Mouse (Mus musculus) adrenal gland, postnatal 25 days (tissue): ENCODE data around the gene Plcl2. TPM values are rescaled to one million over a fixed set of nuclear protein-coding genes. Genes with fewer than 3 reads are reported as not detected.
"Not testable (repeated sequence)": the region's sequence is repeated elsewhere in the genome, so short reads cannot be mapped to it uniquely, and the experiment has no call there.

Source experiments
- DNase-seq: peaks from one replicate; pipeline ENCODE4 v3.0.0; 2021; ENCODE audit warnings: mixed read lengths
- total RNA-seq: library from RNA; stranded (reverse); gene quantifications from 2 replicates; pipeline ENCODE4 v1.2.3, GENCODE M21; 2021

Plcl2 gene
- total RNA-seq, 1 experiment from 2014 or later: 62.3 TPM

DNA sequence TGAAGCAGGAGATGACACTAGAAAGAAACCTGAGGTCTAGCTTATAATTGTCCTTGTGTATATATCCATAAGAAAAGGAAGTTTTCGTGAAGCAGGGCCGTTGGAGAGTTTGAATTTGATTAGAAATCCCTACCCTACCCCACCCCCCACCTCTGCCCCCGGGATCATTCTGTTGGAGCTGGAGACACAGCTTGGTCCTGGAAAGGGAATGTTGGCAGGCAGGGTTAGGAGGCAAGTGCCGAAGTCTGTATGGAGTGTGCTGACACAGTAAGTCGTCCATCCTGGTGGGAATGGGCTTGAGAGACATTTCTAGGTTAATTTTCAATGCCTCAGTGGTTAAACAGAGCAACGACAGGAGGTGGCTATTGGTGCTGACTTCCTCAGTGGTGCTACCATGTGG lies 8.4 kb upstream of the Plcl2 start:
- no peak for DNase-seq

DNA sequence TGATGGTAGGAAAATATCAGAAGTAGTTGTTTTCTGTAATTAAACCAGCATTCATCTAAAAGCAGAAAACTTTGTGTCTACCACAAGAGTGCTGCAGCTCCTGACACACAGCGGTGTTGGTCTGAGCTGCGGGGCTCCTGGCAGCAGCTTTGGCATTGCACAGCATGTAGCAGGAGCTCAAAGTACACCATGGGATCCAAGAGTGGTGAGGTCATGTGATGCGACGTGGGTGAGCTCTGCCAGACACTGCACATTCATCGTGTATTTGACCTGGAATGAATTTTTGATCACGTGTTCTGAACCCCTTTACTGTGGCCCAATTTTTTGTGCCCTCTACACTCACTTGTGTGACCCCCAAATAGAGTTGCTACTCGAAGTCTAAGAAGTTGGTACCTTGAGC lies 6.1 kb upstream of the Plcl2 start:
- DNase-seq: no peak

DNA sequence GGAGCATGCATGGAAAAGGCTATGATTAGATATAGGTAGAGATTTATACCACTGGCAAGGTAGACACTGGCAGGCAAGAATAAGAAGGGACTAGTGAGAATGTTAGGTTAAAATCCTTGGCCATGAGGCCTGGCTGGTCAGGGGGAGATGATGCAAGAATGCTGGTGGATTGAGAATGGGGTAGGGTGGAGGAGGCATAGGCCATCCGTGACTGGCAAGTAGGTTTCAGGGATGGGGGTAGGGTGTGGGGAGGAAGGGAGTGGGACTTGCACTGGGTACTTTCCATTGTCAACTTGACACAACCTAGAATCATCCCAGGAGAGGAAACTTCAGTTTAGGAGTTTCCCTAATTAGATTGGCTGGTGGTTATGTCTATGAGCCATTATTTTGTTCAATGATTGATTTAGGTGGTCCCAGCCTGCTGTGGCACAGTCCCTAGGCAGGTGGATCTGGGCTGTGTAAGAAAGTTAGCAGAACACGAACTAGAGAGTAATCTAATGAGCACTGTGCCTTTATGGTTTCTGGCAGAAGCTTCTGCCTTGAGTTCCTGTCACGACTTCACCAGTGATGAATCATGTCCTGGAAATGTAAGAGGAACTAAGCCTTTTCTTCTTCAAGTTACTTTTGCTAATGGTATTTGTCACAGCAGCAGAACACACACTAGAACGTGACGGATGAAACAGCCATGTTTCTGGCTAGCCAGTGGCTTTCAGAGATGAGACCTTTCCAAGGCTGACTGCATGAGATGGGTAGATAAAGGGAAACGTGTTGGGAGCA lies 4.9 kb upstream of the Plcl2 start:
- no peak for DNase-seq

DNA sequence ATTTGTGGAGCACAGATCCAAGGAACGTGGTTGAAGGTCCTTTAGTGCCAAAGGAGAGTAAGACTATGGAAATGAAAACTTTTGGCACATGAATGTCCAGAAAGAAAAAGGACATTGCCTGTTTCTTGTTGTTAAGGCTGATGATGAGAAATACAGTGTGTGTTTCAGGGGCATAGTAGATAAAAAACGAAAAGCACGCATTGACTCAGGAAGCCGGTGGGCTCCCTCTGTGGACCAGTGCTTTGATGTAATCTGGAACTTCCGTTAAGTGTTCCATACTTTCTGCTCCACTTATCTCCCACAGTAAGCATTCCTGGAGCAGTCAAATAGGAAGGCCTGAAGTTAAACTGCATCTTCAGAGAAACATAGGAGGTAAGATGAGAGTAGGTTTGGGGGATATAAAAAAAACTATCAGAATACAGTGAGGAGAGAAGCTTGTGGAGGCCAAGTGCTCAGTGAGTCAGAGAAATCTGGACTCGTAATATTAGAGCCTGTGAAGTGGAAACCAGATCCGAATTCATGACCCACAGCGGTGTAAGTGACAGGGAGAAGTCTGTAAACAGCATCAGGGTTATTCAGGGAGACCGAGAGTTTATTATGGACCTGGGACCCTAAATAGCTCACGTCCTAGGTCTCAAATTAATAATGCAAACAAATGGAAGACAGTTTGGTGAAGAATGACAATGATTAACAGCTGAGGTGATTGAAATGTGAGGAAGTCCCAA lies 3.1 kb upstream of the Plcl2 start:
- no peak for DNase-seq

DNA sequence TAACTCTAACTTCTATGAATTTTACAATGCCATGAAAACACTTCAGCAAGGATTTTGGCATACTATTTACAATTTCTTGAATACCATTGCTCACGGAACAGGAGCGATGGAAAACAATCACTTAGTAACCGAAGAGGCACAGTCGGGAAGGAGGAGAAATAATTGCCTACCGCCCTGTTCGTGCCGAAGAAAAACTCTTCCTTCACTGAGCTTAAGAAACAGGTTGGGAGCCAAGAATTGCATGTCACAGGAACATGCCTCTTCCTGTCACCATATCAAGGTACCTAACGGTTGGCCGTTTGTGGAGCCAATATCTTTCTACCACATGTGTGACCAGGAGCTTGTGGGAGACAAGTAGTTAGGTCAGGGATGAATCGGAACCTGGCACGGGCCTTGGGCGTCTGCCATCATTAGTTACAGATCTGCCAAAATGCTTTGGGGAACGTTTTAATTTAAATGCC lies 2.3 kb upstream of the Plcl2 start:
- peak; percentile 54 for DNase-seq

- DNase-seq: peak; percentile 51
These were observed 988 bp upstream of the Plcl2 start for GRCm38 (mm10) chr17:50508055-50508774.

- DNase-seq: peak; percentile 81
These were observed 390 bp upstream of the Plcl2 start for GRCm38 (mm10) chr17:50508775-50509250.

GRCm38 (mm10) chr17:50510279-50510678 lies 1.1 kb downstream of the Plcl2 start:
- DNase-seq: no peak

- no peak for DNase-seq
These were observed 1.5 kb downstream of the Plcl2 start for GRCm38 (mm10) chr17:50510741-50511140.

DNA sequence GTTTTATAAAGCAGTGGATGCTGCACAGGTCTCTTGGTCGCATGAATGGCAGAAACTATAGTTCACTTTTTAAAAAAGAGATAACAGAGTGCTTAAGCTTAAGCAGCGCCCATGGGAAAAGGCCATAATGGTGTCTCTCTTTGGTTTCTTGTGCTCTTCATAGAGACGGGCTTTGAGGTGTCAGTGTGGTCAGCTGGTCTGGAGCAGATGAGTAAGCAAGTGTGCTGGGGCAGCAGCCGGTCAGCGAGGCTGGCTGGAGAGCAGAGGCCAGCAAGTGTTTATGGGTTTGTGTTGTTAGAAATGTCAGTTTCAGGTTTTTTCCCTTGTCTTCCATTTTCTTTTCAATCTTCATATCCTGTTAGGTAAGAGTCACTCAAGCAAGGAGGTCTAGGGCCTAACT lies 3.0 kb downstream of the Plcl2 start:
- DNase-seq: peak; percentile 44

DNA sequence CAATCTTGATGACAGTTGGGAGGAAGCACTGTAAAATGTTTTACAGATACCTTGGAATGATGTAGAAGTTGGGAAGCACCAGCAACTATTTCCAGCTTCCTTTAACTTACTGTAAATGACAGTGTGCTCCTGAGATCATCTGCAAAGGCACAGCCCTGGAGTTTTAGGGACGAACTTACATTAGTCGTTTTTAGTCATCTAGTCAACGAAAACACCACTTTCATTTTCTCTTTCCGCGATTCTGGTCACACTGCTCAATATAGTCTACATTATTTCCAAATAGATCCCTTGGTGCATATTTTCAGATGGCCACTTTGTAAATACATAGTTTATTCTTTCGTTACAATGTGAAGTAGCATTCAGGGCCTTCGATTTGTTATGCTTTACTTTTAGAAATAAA lies 3.6 kb downstream of the Plcl2 start:
- DNase-seq: no peak

DNA sequence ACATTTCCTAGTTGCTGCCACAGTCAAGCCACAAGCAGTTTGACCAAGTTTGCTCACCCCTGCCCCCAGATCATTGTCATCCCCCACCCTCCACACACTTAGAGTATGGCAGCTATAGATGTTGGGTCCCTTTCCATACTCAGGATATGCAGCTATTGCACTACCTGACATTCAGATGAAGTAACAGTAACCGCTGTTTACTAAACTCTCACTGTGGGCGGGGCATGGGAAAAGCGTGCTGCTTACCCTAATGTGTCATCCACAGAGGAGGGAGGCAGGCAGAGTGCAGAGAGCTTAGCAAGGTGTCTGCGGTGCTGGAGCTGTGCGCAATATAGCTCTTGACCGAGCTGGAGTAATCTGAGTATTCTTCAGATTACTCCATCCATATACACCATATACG lies 4.2 kb downstream of the Plcl2 start:
- no peak for DNase-seq

DNA sequence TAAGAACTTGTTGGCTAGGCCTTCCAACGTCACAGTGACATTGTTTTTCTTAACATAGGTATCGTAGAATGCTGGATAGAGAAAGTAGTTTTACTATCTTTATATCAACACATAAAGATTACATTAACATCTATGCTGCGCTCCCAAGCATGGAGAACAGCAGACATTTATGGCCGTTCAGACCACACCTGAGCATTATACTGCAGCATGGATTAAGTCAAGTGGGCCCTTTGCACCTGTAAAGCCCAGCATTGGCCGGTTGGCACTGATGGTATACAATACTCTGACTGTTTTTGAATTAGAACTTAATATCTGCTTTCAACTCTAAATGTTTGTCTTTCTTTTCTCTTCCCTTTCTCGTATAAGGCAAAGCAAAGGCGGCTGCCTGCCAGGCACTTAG lies 4.8 kb downstream of the Plcl2 start:
- DNase-seq: no peak

DNA sequence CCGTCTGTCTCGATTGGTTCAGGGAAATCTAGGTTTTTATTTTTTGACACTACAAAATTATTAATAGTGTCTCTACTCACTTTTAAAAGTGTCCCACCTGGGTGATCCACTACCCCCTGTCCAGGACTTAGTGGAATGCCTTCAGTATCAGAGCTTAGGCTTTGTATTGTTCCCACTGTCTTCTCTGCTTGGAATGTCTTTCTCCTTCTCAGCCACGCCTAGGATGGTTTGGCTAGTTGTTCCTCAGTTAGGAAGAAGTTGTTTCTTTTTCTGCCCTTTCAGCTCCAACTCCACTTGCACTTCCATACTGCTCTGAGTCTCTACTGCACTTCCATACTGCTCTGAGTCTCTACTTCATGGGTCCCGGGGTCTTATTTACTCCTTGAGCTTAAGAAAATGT lies 6.7 kb downstream of the Plcl2 start:
- no peak for DNase-seq

GRCm38 (mm10) chr17:50517781-50518415 lies 8.7 kb downstream of the Plcl2 start:
- no peak for DNase-seq

DNA sequence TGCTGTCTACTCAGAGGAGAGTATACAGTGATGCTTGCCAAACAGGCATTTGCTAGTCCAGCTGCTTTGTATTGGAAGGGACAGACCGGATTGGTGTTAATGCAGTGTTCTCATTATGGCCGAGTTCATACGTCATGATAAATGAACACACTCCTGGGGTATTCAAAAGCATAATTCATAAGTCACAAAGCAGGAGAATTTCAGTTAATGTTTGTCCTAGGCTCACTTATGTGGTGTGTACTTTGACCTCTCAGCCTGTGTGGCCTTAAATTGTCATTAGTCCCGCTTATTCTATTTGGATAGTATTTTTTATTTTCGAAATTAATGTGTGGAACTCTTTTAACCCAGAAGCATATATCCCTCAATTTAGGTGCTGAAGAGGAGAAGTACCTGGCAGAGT lies 10.4 kb downstream of the Plcl2 start:
- DNase-seq: no peak

- no peak for DNase-seq
These were observed 13.4 kb downstream of the Plcl2 start for GRCm38 (mm10) chr17:50522473-50523083.

DNA sequence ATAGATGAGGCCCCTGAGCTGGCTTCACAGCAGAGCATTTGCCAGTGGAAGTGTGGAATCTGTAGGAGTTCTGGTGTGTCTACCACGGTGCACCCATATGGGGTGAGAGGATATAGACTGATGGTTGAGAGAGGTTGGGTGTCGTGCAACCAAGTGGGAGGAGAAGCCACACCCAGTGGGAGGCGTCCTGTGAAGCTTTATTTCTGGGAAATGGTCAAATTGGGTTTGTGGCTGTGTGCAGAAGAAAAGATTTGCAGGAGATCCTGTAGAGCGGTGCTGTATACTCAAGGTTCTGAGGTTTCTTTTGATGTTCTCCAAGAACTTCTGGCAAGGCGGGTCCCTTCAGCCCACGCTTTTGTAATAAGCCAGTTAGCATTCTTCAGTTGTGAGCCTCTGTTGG lies 15.8 kb downstream of the Plcl2 start:
- DNase-seq: no peak

- DNase-seq: no peak
These were observed 16.6 kb downstream of the Plcl2 start for GRCm38 (mm10) chr17:50525821-50526220.

- DNase-seq: no peak
These were observed 20.9 kb downstream of the Plcl2 start for GRCm38 (mm10) chr17:50530089-50530488.

DNA sequence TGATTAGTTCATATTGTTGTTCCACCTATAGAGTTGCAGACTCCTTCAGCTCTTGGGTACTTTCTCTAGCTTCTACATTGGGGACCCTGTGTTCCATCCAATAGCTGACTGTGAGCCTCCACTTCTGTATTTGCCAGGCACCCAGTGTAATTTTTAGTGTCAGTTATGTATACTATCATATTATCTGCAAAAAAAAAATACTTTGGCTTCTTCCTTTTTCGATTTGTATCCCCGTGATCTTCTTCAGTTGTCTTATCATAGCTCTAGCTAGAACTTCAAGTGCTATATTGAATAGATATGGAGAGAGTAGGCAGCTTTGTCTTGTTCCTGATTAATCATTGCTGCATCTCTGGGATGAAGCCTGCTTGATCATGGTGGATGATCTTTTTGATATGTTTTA lies 25.7 kb downstream of the Plcl2 start:
- not testable (repeated sequence) for DNase-seq
